Mouse (Mus musculus) liver, embryonic 11.5 days (tissue): ENCODE results near the gene Cat. TPM values are rescaled to one million over a fixed set of nuclear protein-coding genes. Genes with fewer than 3 reads are reported as not detected.

Source experiments
- ATAC-seq: fragments of 200-750 bp; cut with Nextera tagmentation; replicated peaks from 2 replicates; pipeline ENCODE4 v1.8.0; 2017; ENCODE audit warnings: moderate number of reproducible peaks, mild to moderate bottlenecking, moderate TSS enrichment, moderate library complexity; ENCODE audit not compliant: low FRiP score
- DNase-seq: peaks from one replicate; pipeline ENCODE4 v3.0.0-alpha.2; 2017; ENCODE audit warnings: low spot score
- H3K27ac ChIP-seq: fragments of 300-500 bp; sonication (generic); 2 replicates; pipeline ENCODE4 v1.5.1; 2014; ENCODE audit warnings: mild to moderate bottlenecking, low read depth, low read length, control low read depth
- H3K27me3 ChIP-seq: fragments of 300-500 bp; sonication (generic); replicated peaks from 2 replicates; pipeline ENCODE4 v1.6.1; 2014; ENCODE audit warnings: low read length, mixed read lengths; ENCODE audit not compliant: control insufficient read depth, insufficient read depth
- H3K36me3 ChIP-seq: fragments of 300-500 bp; sonication (generic); 2 replicates; pipeline ENCODE4 v1.6.1; 2014; ENCODE audit warnings: mild to moderate bottlenecking, low read length, moderate library complexity, mixed read lengths; ENCODE audit not compliant: control insufficient read depth, insufficient read depth
- H3K4me1 ChIP-seq: fragments of 300-500 bp; sonication (generic); replicated peaks from 2 replicates; pipeline ENCODE4 v1.6.1; 2014; ENCODE audit warnings: low read length, mixed read lengths; ENCODE audit not compliant: control insufficient read depth, insufficient read depth
- H3K4me2 ChIP-seq: fragments of 300-500 bp; sonication (generic); 2 replicates; pipeline ENCODE4 v1.6.1; 2014; ENCODE audit warnings: mild to moderate bottlenecking, control low read depth, moderate library complexity
- H3K4me3 ChIP-seq: fragments of 300-500 bp; sonication (generic); 2 replicates; pipeline ENCODE4 v1.5.1; 2014; ENCODE audit warnings: low read depth, low read length, control low read depth
- H3K9ac ChIP-seq: fragments of 300-500 bp; sonication (generic); 2 replicates; pipeline ENCODE4 v1.6.1; 2014; ENCODE audit warnings: low read depth, low read length, control low read depth
- H3K9me3 ChIP-seq: fragments of 300-500 bp; sonication (generic); 2 replicates; pipeline ENCODE4 v1.6.1; 2016; ENCODE audit warnings: low read length, inconsistent platforms, mixed read lengths; ENCODE audit not compliant: control insufficient read depth
- WGBS: fragments of 180-500 bp; shearing (Covaris S2); extraction: QIAGEN DNeasy Blood & Tissue Kit; methylation state at CpG from one replicate; pipeline ENCODE4 v1.1.7; 2014; 5-methylcytosine and 5-hydroxymethylcytosine counted together
- polyA plus RNA-seq: library from polyadenylated mRNA; unstranded; fragments of >200 nt; fragmentation: Nextera tagmentation; extraction: Ambion mirVana; gene quantifications from 2 replicates; pipeline ENCODE4 v1.2.1, GENCODE M21; 2014

Cat gene
- polyA plus RNA-seq, 1 experiment from 2014 or later: 145 TPM

DNA sequence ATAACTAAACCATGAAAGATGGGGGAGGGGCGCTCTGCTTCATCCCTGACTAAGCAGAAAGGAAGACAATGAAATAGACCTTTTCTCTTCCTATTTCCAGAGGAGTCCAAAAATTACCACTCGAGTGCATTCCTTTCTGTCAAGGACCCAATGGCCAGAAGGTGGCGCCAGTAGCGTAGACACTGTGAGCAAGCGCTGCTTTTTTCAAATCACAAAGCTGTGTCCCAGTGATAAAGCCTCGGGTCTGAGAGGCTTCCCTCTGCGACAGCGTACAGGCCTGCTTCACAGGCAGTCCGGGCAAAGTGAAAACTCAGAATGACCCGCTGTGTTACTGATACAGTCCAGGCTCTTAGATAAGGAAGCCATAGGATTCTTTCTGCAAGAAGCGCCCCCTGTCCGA is 45.2 kb downstream of the Cat start:
- no peak overlapping the region for H3K27ac ChIP-seq
- peak; percentile 68 for DNase-seq
- H3K4me2 ChIP-seq: peak overlapping the region; percentile 32; the same call in 1 of the 2 replicates
- H3K9ac ChIP-seq: no peak overlapping the region
- no peaks in the 10 kb centered on the region for H3K36me3 ChIP-seq
- peak; percentile 54 for ATAC-seq
- H3K4me1 ChIP-seq: no peaks in the 10 kb centered on the region
- no peak overlapping the region for H3K4me3 ChIP-seq
- no peaks in the 10 kb centered on the region; the same call in 1 of the 2 replicates for H3K27me3 ChIP-seq
- WGBS: 2% methylated on average over 12 of the region's 12 CpGs
- H3K9me3 ChIP-seq: no peaks in the 10 kb centered on the region

- no peak overlapping the region for H3K27ac ChIP-seq
- 82% methylated on average over 11 of the region's 11 CpGs for WGBS
- DNase-seq: no peak
These were observed 45.8 kb downstream of the Cat start for GRCm38 (mm10) chr2:103439071-103439622.

DNA sequence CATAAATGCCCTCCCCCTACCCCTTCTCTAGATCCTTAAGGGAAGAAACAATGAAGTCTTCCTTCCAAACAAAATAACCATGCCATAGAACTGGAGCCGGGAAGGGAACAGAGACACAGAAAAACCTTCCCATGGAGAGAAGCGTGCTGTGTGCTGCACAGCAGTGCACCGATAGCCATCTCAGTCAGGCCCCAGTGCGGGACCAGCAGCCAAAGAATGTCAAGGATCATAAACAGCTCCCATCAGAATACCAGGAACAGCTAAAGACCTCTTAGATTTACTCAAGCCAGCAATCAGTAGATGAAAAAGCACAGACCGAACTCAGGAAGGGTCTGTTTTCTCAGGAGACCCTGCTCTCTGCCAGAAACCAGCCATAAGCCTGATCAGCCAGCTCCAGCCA is 48.4 kb downstream of the Cat start:
- Histone ChIP-seq H3K9ac (no peak overlapping the region), H3K4me3 (no peak overlapping the region), H3K27ac (no peak overlapping the region), H3K4me2 (no peak overlapping the region), H3K36me3 (no peaks in the 10 kb centered on the region), H3K27me3 (no peaks in the 10 kb centered on the region), H3K9me3 (no peaks in the 10 kb centered on the region), H3K4me1 (no peaks in the 10 kb centered on the region; the same call in 1 of the 2 replicates)
- ATAC-seq (no peak), DNase-seq (no peak)
- WGBS: 67% methylated on average over 5 of the region's 5 CpGs

More at GRCm38 (mm10) chr2:103439071-103439622, 45.8 kb downstream of the Cat start:
- Histone ChIP-seq H3K36me3 (no peaks in the 10 kb centered on the region), H3K9ac (no peak overlapping the region), H3K4me3 (no peak overlapping the region), H3K4me1 (no peaks in the 10 kb centered on the region), H3K4me2 (no peak overlapping the region), H3K9me3 (no peaks in the 10 kb centered on the region), H3K27me3 (no peaks in the 10 kb centered on the region; the same call in 1 of the 2 replicates)
- no peak for ATAC-seq

GRCm38 (mm10) chr2:103435110-103435509 is 49.9 kb downstream of the Cat start:
- no peak overlapping the region for H3K27ac ChIP-seq
- no peak overlapping the region for H3K4me2 ChIP-seq
- H3K36me3 ChIP-seq: no peaks in the 10 kb centered on the region

DNA sequence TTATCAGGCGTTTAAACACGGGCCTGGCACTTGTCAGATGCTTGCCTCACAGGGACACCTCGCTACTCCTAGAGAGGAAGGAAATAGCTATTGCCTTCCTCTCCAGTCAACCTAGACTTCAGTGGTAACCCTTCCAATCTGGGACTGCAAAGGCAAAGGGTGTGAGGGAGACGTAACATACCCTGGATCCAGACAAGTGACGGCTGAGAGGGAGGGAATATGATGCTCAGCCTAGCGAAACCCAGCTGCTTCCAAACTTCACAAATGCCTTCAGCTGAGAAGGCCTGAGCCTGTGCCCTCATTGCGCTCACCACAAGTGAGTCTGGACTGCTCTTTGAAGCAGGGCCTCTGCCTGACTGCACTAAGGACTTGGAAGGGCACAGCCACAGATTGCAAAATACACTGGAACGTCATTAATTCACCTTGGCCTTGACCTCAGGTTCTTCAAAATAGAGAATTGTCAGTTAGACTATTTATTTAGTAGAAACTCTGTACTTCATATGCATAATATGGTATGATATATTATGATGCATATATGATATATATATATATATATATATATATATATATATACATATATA is 52.2 kb downstream of the Cat start:
- Histone ChIP-seq H3K9me3 (no peaks in the 10 kb centered on the region), H3K4me1 (no peaks in the 10 kb centered on the region; the same call in 1 of the 2 replicates), H3K27ac (no peak overlapping the region), H3K4me3 (no peak overlapping the region), H3K36me3 (no peaks in the 10 kb centered on the region), H3K4me2 (no peak overlapping the region), H3K9ac (no peak overlapping the region), H3K27me3 (no peaks in the 10 kb centered on the region)
- DNase-seq: no peak
- 54% methylated on average over 8 of the region's 8 CpGs for WGBS
- no peak for ATAC-seq

More at GRCm38 (mm10) chr2:103435110-103435509, 49.9 kb downstream of the Cat start:
- ATAC-seq (no peak), DNase-seq (no peak)
- Histone ChIP-seq H3K9ac (no peak overlapping the region), H3K4me1 (no peaks in the 10 kb centered on the region; the same call in 1 of the 2 replicates), H3K4me3 (no peak overlapping the region), H3K27me3 (no peaks in the 10 kb centered on the region), H3K9me3 (no peaks in the 10 kb centered on the region)
- 63% methylated on average over 2 of the region's 2 CpGs for WGBS

DNA sequence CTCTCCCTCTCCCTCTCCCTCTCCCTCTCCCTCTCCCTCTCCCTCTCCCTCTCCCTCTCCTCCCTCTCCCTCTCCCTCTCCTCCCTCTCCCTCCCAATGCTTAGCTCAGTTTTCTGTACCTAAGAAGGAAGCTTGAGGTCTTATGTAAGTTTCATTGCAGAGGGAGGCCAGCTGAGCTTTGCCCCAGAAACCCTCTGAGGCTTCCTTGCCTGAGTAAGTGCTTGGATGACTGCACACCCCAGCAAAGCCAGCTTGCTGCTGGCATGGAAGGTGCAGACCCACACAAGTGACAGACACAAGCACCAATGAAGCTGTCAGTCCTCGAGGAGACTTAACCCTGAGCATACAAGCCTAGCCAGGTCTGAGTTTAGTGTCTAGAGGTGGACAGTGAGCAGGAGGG is 54.2 kb downstream of the Cat start:
- Histone ChIP-seq H3K27ac (no peak overlapping the region), H3K9ac (no peak overlapping the region), H3K27me3 (no peaks in the 10 kb centered on the region), H3K9me3 (no peaks in the 10 kb centered on the region), H3K4me2 (no peak overlapping the region), H3K4me3 (no peak overlapping the region), H3K4me1 (no peaks in the 10 kb centered on the region; the same call in 1 of the 2 replicates), H3K36me3 (no peaks in the 10 kb centered on the region)
- 24% methylated on average over 1 of the region's 1 CpGs for WGBS
- no peak for ATAC-seq
- DNase-seq: no peak

DNA sequence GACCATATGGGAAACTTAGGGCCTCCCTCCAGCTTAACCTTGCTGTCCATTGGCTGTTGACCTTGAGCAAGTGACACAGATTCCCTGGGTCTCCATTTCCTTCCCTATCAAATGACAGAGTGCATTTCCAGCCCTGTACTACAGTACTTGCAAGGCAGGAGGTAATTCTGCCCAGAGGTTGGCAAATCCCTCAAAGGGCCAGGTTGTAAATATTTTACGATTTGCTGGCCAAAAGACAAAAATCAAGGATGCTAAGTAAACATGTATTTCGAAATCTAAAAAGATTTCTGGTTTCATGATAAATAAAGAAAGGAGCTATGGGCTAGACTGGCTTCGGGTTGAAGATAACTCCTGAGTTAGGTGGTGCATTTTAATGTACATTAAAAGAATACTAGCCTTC is 56.6 kb downstream of the Cat start:
- no peak overlapping the region for H3K9ac ChIP-seq
- no peaks in the 10 kb centered on the region for H3K9me3 ChIP-seq
- no peaks in the 10 kb centered on the region; the same call in 1 of the 2 replicates for H3K4me1 ChIP-seq
- DNase-seq (no peak), ATAC-seq (no peak)
- H3K4me2 ChIP-seq: no peak overlapping the region
- no peaks in the 10 kb centered on the region for H3K27me3 ChIP-seq
- WGBS: 82% methylated on average over 3 of the region's 3 CpGs
- no peak overlapping the region for H3K27ac ChIP-seq
- no peaks in the 10 kb centered on the region for H3K36me3 ChIP-seq
- no peak overlapping the region for H3K4me3 ChIP-seq

DNA sequence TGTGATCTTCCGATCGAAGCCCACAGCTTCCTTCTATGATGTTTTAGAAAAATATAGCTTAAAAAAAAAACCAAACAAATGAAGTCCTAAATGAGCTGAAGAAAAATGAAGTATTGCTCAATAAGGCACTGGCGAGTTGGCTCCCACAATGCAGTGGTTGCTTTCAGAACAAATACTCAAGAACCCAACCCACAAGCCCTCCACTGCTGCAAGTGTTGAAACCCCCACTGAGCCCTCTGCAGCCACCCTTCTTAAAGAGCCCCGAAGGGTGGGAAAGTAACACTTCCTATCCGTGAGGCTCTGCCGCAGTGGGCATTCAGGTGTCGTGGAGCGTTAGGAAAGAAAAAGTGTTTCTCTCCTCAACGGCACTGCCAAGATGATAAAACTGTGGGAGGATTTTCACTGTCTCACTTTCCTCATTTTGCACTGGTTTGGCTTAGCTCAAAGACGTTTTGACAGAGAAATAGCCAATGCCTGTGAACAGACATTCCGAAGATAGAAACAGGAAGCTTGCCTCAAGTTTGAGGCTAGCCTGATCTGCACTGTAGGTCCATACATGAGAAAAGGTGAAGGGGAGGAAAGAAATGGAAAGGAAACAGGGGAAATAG is 59.4 kb downstream of the Cat start:
- H3K27ac ChIP-seq: no peak overlapping the region
- no peaks in the 10 kb centered on the region for H3K27me3 ChIP-seq
- no peaks in the 10 kb centered on the region for H3K4me1 ChIP-seq
- no peak overlapping the region for H3K4me3 ChIP-seq
- H3K9ac ChIP-seq: no peak overlapping the region
- no peaks in the 10 kb centered on the region for H3K9me3 ChIP-seq
- H3K4me2 ChIP-seq: no peak overlapping the region
- no peak for DNase-seq
- ATAC-seq: no peak
- no peaks in the 10 kb centered on the region for H3K36me3 ChIP-seq
- 55% methylated on average over 11 of the region's 11 CpGs for WGBS
